Mouse (Mus musculus) embryonic fibroblast, embryonic 13.5 days (primary cell): Measurements from ENCODE around the gene 6430628N08Rik. TPM values are rescaled to one million over a fixed set of nuclear protein-coding genes. Genes with fewer than 3 reads are reported as not detected.

Experiments
- H3K27ac ChIP-seq: 2 replicates; pipeline ENCODE4 v1.5.1; 2012; ENCODE audit warnings: low read length, control low read depth, inconsistent platforms; ENCODE audit not compliant: insufficient read depth
- H3K4me1 ChIP-seq: 2 replicates; pipeline ENCODE4 v1.6.1; 2011; ENCODE audit warnings: low read length; ENCODE audit not compliant: control insufficient read depth, insufficient read depth
- H3K4me3 ChIP-seq: 2 replicates; pipeline ENCODE4 v1.5.1; 2011; ENCODE audit warnings: mild to moderate bottlenecking, control low read depth, low read length; ENCODE audit not compliant: insufficient read depth
- CTCF ChIP-seq: IDR thresholded peaks from 2 replicates; pipeline ENCODE4 v1.5.1; 2011; ENCODE audit warnings: mild to moderate bottlenecking, control low read depth, low read length, moderate library complexity, borderline replicate concordance; ENCODE audit not compliant: insufficient read depth
- POLR2A ChIP-seq: IDR thresholded peaks from 2 replicates; pipeline ENCODE4 v1.6.1; 2011; ENCODE audit warnings: low read depth, mild to moderate bottlenecking, control low read depth, low read length, moderate library complexity
- polyA plus RNA-seq: library from polyadenylated mRNA; stranded (reverse); fragments of >200 nt; gene quantifications from 2 replicates; pipeline ENCODE4 v1.2.4, GENCODE M21; 2011; ENCODE audit warnings: low read depth; ENCODE audit not compliant: missing spikeins, insufficient read length

6430628N08Rik gene
- polyA plus RNA-seq, 1 experiment: not detected

- Histone ChIP-seq H3K4me3 (no peak overlapping the region), H3K27ac (no peak overlapping the region), H3K4me1 (0 out of 2 replicates have a peak, but pooled peaks cover 1% of the 10 kb centered on the region)
- TF ChIP-seq POLR2A: no peak
- TF ChIP-seq CTCF: no peak
These were observed 34.9 kb upstream of the 6430628N08Rik start for GRCm38 (mm10) chr4:115855609-115856008.

DNA sequence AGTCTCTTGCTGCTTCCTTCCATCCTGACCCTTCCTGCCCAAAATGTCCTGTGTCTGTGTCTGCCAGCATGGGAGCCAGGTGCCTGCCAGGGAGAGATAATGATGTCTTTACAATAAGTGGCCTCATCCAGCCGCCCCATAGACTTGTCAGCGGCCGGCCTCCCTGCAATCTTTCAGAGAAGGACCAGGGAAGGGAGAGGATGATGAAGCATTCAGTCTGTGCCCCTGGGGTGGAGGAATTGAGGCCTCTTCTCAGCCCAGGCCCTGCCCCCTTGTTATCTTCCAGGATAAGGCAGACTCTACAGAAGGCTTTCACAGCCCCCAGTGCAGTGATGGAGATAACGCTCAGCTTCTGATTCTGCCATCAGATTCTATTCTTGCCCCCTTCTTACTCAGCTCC is 34.2 kb upstream of the 6430628N08Rik start:
- Histone ChIP-seq H3K4me3 (no peak overlapping the region), H3K4me1 (0 out of 2 replicates have a peak, but pooled peaks cover 1% of the 10 kb centered on the region), H3K27ac (no peak overlapping the region)
- TF ChIP-seq CTCF (no peak), POLR2A (no peak)

DNA sequence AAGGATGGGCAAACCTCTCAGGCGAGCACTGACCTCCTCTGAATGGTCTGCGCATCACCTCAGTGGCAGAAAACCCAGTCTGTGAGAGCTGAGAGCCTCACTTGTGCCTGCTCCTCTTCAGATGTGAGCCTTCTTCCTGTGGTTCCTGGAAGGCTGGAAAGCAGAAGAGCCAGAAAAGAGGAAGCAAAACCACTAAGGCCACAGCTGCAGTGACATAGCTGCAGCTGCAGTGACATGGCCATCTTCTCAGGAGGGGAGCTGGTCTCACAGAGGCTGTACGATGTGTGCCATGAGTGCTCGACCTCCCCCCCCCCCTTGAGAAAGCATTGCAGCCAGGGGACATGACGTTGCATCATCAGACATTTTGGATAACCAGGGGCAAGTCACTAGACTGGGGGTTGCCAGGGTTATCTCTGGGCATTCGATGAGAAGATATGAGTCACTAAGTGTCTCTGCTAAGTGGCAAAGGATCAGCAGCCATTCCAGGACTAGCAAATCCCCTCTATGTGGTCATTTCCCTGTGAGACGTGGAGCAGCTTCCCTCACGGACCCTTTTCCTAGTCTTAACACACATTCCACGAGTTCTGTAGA is 33.1 kb upstream of the 6430628N08Rik start:
- Histone ChIP-seq H3K27ac (no peak overlapping the region), H3K4me3 (no peak overlapping the region), H3K4me1 (0 out of 2 replicates have a peak, but pooled peaks cover 1% of the 10 kb centered on the region)
- TF ChIP-seq CTCF: no peak
- TF ChIP-seq POLR2A: no peak

GRCm38 (mm10) chr4:115863352-115863751 is 27.1 kb upstream of the 6430628N08Rik start:
- TF ChIP-seq CTCF: no peak
- Histone ChIP-seq H3K27ac (no peak overlapping the region), H3K4me3 (no peak overlapping the region), H3K4me1 (no peaks in the 10 kb centered on the region)

- Histone ChIP-seq H3K27ac (no peak overlapping the region), H3K4me1 (no peaks in the 10 kb centered on the region), H3K4me3 (no peak overlapping the region)
- TF ChIP-seq CTCF: no peak
- no peak for TF ChIP-seq POLR2A
These were observed 26.6 kb upstream of the 6430628N08Rik start for GRCm38 (mm10) chr4:115863880-115864279.

DNA sequence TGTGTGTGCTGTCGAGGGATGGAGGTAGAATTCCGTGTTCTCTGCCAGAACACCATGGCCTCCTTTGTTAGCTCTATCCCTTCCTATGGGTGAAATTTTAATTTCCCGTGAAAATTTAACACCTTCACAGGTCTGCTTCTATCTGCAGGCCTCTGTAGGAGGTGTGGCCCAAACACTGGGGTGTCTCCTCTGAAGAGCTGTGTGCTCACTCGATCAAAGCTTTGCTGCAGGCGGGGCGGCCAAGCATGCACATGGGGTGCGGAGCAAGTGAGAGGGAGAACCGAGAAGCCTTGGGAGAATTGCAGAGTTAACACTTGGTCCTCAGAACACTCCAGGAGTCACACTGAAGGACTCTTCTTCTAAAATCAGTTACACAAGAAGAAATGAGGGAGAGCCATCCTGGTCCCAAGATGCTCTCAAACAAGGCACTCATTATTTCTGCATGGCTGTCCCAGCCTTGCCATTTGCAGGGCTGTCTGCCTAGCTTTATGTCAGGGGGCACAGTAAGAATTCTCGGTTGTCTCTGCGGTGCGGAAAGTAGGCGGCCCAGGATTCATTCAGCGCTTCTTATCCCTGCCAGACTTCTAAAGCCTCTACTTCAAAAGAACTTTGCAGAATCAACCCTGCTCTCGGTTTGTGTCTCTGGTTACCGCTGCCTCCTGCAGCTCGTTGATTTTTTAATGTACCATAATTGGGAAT is 20.8 kb upstream of the 6430628N08Rik start:
- Histone ChIP-seq H3K27ac (no peak overlapping the region), H3K4me1 (no peaks in the 10 kb centered on the region), H3K4me3 (no peak overlapping the region)
- TF ChIP-seq CTCF (no peak), POLR2A (no peak)

DNA sequence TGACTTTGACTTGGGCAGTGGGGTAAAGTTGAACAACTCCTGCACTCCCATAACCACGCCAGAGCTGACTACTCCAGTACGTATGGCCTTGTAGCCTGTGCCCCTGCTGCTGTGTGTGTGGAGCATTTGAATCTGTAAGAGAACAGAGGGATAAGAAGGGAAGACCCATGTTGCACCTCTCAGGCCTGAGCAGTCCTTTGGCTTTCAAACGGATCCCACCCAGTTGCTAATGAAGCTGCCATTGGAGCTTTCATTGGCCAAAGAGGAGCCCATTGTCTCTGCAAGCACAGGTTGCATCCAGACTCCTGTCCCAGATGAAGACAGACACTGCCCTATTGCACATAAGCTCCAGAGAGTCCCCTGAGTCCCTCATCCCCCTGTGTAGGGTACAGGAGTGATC is 17.2 kb upstream of the 6430628N08Rik start:
- H3K4me3 ChIP-seq: no peak overlapping the region
- no peak for TF ChIP-seq CTCF
- no peak for TF ChIP-seq POLR2A
- H3K4me1 ChIP-seq: no peaks in the 10 kb centered on the region
- H3K27ac ChIP-seq: no peak overlapping the region

- TF ChIP-seq POLR2A: no peak
- Histone ChIP-seq H3K27ac (no peak overlapping the region), H3K4me1 (no peaks in the 10 kb centered on the region), H3K4me3 (no peak overlapping the region)
These were observed 12.2 kb upstream of the 6430628N08Rik start for GRCm38 (mm10) chr4:115878216-115878678.

DNA sequence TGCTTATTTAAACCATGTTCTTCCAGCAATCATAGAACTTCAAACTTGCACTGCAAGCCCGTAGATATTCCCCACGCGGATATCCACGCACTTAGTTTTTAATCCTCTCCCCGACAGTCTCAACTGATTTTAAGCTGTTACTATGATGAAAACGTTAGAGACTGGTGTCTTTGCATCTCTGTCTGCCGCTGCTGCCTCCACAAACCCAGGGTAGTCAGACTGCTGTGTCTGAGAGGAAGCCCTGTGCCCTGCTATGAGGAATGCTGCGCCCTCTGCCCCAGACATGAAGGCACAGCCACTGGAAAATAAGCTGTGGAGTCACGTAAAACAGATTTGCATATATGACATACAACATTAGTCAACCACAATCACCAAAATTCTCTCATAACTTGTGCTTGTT is 11.6 kb upstream of the 6430628N08Rik start:
- TF ChIP-seq CTCF (no peak), POLR2A (no peak)
- H3K4me1 ChIP-seq: no peaks in the 10 kb centered on the region
- no peak overlapping the region for H3K27ac ChIP-seq
- no peak overlapping the region for H3K4me3 ChIP-seq

DNA sequence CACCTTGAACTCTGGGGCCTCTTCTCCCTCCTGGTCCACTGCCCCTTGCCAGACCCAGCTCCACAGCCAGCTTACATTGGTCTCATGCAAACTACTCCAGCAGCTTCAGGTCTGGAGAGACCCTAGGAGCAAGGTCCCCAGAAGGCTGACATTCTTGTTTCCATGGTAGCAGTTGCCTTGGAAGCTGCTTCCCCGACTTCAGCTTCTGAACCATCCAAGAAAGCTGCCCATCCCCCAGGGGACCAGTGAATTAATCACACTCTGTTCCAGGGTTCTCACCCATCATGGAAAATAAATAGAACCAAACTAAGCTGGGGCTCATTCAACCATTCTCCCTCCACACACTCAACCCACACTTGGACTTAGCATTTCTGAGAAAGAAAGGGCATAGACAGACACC is 9.3 kb upstream of the 6430628N08Rik start:
- TF ChIP-seq POLR2A (no peak), CTCF (no peak)
- Histone ChIP-seq H3K4me1 (no peaks in the 10 kb centered on the region), H3K27ac (no peak overlapping the region), H3K4me3 (no peak overlapping the region)

DNA sequence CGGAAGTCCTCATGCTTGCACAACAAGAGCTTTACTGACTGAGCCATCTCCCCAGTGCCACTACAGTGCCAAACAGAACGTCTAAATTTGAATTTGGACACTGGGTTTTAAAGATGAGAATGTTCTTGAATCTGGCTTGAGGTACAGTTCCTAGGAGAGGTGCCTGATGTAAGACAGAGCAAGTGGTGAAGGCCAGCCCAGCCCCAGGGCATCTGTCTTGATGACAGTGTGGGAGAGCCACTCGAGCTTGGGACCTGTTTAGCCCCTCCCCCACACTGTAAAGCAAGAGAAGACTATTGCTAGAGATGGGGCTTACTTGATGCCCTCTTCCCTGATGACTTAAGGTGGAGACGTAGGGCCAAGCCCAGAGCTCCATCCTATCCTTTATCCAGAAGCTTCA is 8.3 kb upstream of the 6430628N08Rik start:
- H3K4me1 ChIP-seq: no peaks in the 10 kb centered on the region
- H3K27ac ChIP-seq: no peak overlapping the region
- H3K4me3 ChIP-seq: no peak overlapping the region
- no peak for TF ChIP-seq POLR2A
- no peak for TF ChIP-seq CTCF
